Comparison of ENCODE assay signal across 8 mouse cellular contexts in genomic region chr9:26760081-26760480, GRCm38 (mm10). TPM values are rescaled to one million over a fixed set of nuclear protein-coding genes. Genes with fewer than 3 reads are reported as not detected.
DNase-seq lines count a peak whose midpoint lies in the region; ATAC-seq and TF ChIP-seq lines count a peak whose summit lies in the region.
"Had no signal": no experiment of that assay in that cellular context is flagged by ENCODE, and none has a peak within 500 bp of the region (broad histone marks: within the 10 kb centered on the region; RNA-seq: fewer than 3 reads in every experiment).

No protein-coding gene starts in this region.

- H3K4me3 ChIP-seq in ES-Bruce4 (ENCODE audit: low read depth, low read length), result no peak overlapping the region
- H3K4me3 ChIP-seq in embryonic facial prominence, embryonic 10.5 days, result no peak overlapping the region
- H3K4me3 ChIP-seq in hindbrain, postnatal 0 days (ENCODE audit: low read length), result no peak overlapping the region
- H3K4me3 ChIP-seq in thymus, adult 2 months (ENCODE audit: control insufficient read depth, insufficient read depth, low read length), result no peak overlapping the region

- no peaks in the 10 kb centered on the region for H3K9me3 ChIP-seq in ES-Bruce4 (replicated peaks; ENCODE audit: control insufficient read depth, insufficient read depth, low read length, poor library complexity, severe bottlenecking)
- H3K9me3 ChIP-seq in embryonic facial prominence, embryonic 10.5 days, result no peaks in the 10 kb centered on the region
- no peaks in the 10 kb centered on the region for H3K9me3 ChIP-seq in hindbrain, postnatal 0 days (ENCODE audit: low read length)

- H3K27ac ChIP-seq in ES-Bruce4 (ENCODE audit: insufficient read depth, low read length), result no peak overlapping the region
- H3K27ac ChIP-seq in embryonic facial prominence, embryonic 10.5 days (replicated peaks), result no peak overlapping the region
- 0 out of 2 replicates have a peak overlapping the region, but pooled peaks have one; percentile 7 for H3K27ac ChIP-seq in hindbrain, postnatal 0 days
- H3K27ac ChIP-seq in thymus, adult 2 months (ENCODE audit: control insufficient read depth, insufficient read depth, low read length), result no peak overlapping the region

- peak; percentile 40 for TF ChIP-seq CTCF in ES-Bruce4 (IDR thresholded peaks at IDR 0.05; ENCODE audit: low read depth, low read length)
- peak; percentile 78 for TF ChIP-seq CTCF in hindbrain, postnatal 0 days (IDR thresholded peaks at IDR 0.05; ENCODE audit: low read depth)
- TF ChIP-seq CTCF in thymus, adult 2 months (IDR thresholded peaks at IDR 0.05; ENCODE audit: borderline replicate concordance, control insufficient read depth, extremely low read depth, insufficient read depth, low read length, poor library complexity), result no peak

- 37% methylated on average over 9 of the region's 9 CpGs for WGBS in embryonic facial prominence, embryonic 10.5 days
- 15% methylated on average over 9 of the region's 9 CpGs for WGBS in hindbrain, postnatal 0 days
- 44% methylated on average over 9 of the region's 9 CpGs for WGBS in thymus, adult 2 months

- 0 out of 2 replicates have a peak, but pooled peaks have one; percentile 12 for TF ChIP-seq EP300 in ES-Bruce4 (IDR thresholded peaks at IDR 0.05; ENCODE audit: insufficient read depth, low read depth, low read length)

- peak; percentile 17 for DNase-seq in adrenal gland, adult 8-10 months
- peak; percentile 51 for DNase-seq in embryonic facial prominence, embryonic 10.5 days (ENCODE audit: low spot score)
- peak; percentile 81 for DNase-seq in hindbrain, postnatal 0 days (ENCODE audit: low spot score)
- peak; percentile 81 for DNase-seq in left cerebral cortex, postnatal 4 days
- peak; percentile 80 for DNase-seq in right cerebral cortex, adult 18-20 months
- no peak for DNase-seq in thymus, adult 2 months

- no peaks in the 10 kb centered on the region for H3K27me3 ChIP-seq in ES-Bruce4 (ENCODE audit: control insufficient read depth, insufficient read depth, low read length, poor library complexity, severe bottlenecking)
- no peaks in the 10 kb centered on the region for H3K27me3 ChIP-seq in embryonic facial prominence, embryonic 10.5 days (replicated peaks; ENCODE audit: low read depth, poor library complexity, severe bottlenecking)
- H3K27me3 ChIP-seq in hindbrain, postnatal 0 days (ENCODE audit: insufficient read depth, low read length), result no peaks in the 10 kb centered on the region
- no peaks in the 10 kb centered on the region for H3K27me3 ChIP-seq in thymus, adult 2 months (ENCODE audit: control insufficient read depth, insufficient read depth, low read length)

- no peak overlapping the region for H3K4me2 ChIP-seq in hindbrain, postnatal 0 days (ENCODE audit: low read depth, low read length)

- ATAC-seq in hindbrain, postnatal 0 days, result peak; percentile 78

- no peaks in the 10 kb centered on the region for H3K36me3 ChIP-seq in ES-Bruce4 (ENCODE audit: control insufficient read depth, insufficient read depth, low read length, poor library complexity, severe bottlenecking)
- H3K36me3 ChIP-seq in embryonic facial prominence, embryonic 10.5 days (replicated peaks), result no peaks in the 10 kb centered on the region
- H3K36me3 ChIP-seq in hindbrain, postnatal 0 days (ENCODE audit: insufficient read depth, low read length), result peaks cover 36% of the 10 kb centered on the region; the same call in 1 of the 2 replicates
- H3K36me3 ChIP-seq in thymus, adult 2 months (ENCODE audit: control insufficient read depth, insufficient read depth, low read length), result no peaks in the 10 kb centered on the region

- no peak overlapping the region for H3K9ac ChIP-seq in ES-Bruce4 (ENCODE audit: low read depth, poor library complexity, severe bottlenecking)
- H3K9ac ChIP-seq in hindbrain, postnatal 0 days (replicated peaks; ENCODE audit: low read length), result no peak overlapping the region

- no peak for TF ChIP-seq POLR2A in ES-Bruce4 (IDR thresholded peaks at IDR 0.05; ENCODE audit: insufficient read depth, low read length)
- no peak for TF ChIP-seq POLR2A in thymus, adult 2 months (IDR thresholded peaks at IDR 0.05; ENCODE audit: control insufficient read depth, extremely low read depth, insufficient read depth, low read length, poor library complexity)

- no peaks in the 10 kb centered on the region for H3K4me1 ChIP-seq in ES-Bruce4 (ENCODE audit: control insufficient read depth, insufficient read depth, low read length)
- H3K4me1 ChIP-seq in embryonic facial prominence, embryonic 10.5 days, result no peaks in the 10 kb centered on the region
- no peaks in the 10 kb centered on the region for H3K4me1 ChIP-seq in hindbrain, postnatal 0 days (ENCODE audit: insufficient read depth, low read length)
- H3K4me1 ChIP-seq in thymus, adult 2 months (replicated peaks; ENCODE audit: control insufficient read depth, insufficient read depth, low read length), result no peaks in the 10 kb centered on the region

- intact Hi-C loops in left cerebral cortex, postnatal 4 days (cut with DNase I), result no loop called here

RNA-seq across cellular contexts. Expression of gene B3gat1, which starts 26.6 kb away (rescaled TPM):
- polyA plus RNA-seq in ES-Bruce4 (2011; ENCODE audit: insufficient read depth, insufficient read length, low read depth, missing spikeins), result not detected in 2 replicates
- 1 to 10 TPM in 3 of 4 experiments, under 1 TPM in 1; 0.87 to 2.0 (median 1.5) TPM for total RNA-seq in adrenal gland, adult 8-10 months (2022)
- 0.61 and 0.69 TPM in 2 replicates for polyA plus RNA-seq in embryonic facial prominence, embryonic 10.5 days (2016; fragmentation: Nextera tagmentation; extraction: Ambion mirVana)
- 180 and 203 TPM in 2 replicates for total RNA-seq in hindbrain, postnatal 0 days (2014; rRNA removed)
- 32.8 and 37.6 TPM in 2 replicates for polyA plus RNA-seq in hindbrain, postnatal 0 days (2015; fragmentation: Nextera tagmentation; extraction: Ambion mirVana)
- total RNA-seq in left cerebral cortex, postnatal 4 days (2021), result 100 to 1,000 TPM; 283 to 301 TPM
- polyA plus RNA-seq in thymus, adult 2 months (2012; rRNA removed), result 0.05 and 0.19 TPM in 2 replicates
- polyA plus RNA-seq: large intestine, adult 2 months had no signal

RNA-seq across cellular contexts. Expression of gene Glb1l2, which starts 46.2 kb away (rescaled TPM):
- 4.5 and 5.0 TPM in 2 replicates for polyA plus RNA-seq in ES-Bruce4 (2011; ENCODE audit: insufficient read depth, insufficient read length, low read depth, missing spikeins)
- 10 to 100 TPM in 2 of 4 experiments, 1 to 10 TPM in 2; 4.8 to 23.3 (median 10.1) TPM for total RNA-seq in adrenal gland, adult 8-10 months (2022)
- 4.5 and 4.6 TPM in 2 replicates for polyA plus RNA-seq in embryonic facial prominence, embryonic 10.5 days (2016; fragmentation: Nextera tagmentation; extraction: Ambion mirVana)
- 1.9 and 7.4 TPM in 2 replicates for total RNA-seq in hindbrain, postnatal 0 days (2014; rRNA removed)
- 2.6 and 3.1 TPM in 2 replicates for polyA plus RNA-seq in hindbrain, postnatal 0 days (2015; fragmentation: Nextera tagmentation; extraction: Ambion mirVana)
- total RNA-seq in left cerebral cortex, postnatal 4 days (2021), result 1 to 10 TPM; 1.2 to 1.9 TPM
- 2.0 and 3.9 TPM in 2 replicates for polyA plus RNA-seq in thymus, adult 2 months (2012; rRNA removed)

Comparison
In these comparisons a context has a peak if more than half of its experiments do, and no peak if none do; other contexts are left out.
1. RNA of gene B3gat1, which starts 26.6 kb away (polyA plus RNA-seq): 32.8 to 37.6 TPM in hindbrain, postnatal 0 days; 0.61 to 0.69 TPM in embryonic facial prominence, embryonic 10.5 days, not detected in ES-Bruce4 and 0.05 to 0.19 TPM in thymus, adult 2 months; every median in the first group is over 10 times any median in the second.